Mouse (Mus musculus): ENCODE results near the gene Fam240a. TPM values are rescaled to one million over a fixed set of nuclear protein-coding genes. Genes with fewer than 3 reads are reported as not detected.

Fam240a gene
- polyA plus RNA-seq (2012; ENCODE audit: insufficient read depth, low replicate concordance): not detected in 2 replicates

DNA sequence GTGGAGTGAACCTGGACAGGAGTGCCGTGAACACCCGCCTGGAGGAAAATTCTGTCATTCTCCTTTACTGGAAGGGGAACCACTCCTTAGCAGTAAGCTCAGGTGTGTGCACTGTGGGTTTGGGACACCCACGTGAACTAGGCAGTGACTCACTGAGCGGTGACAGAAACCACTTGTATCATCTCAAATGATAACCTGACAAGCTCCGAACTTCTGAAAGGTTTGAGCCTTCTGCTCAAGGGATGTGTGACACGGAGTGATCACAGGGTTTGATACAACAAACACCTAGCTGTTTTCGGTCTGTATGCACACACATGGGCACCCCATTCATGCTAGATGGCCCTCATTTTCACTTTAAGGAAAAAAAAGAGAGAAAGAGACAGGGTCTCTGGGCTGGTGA is at the start of gene Fam240a:
Fam240a (minus strand) TSS at position 76 of the 400 bp plus-strand sequence.
- Histone ChIP-seq H3K27me3 (replicated peaks) (peaks cover 42% of the 10 kb centered on the region), H3K36me3 (replicated peaks; ENCODE audit: low read length) (no peaks in the 10 kb centered on the region), H3K4me3 (replicated peaks) (no peak within 1 kb of the TSS), H3K4me1 (peaks cover 11% of the 10 kb centered on the region), H3K9me3 (no peaks in the 10 kb centered on the region)
- TF ChIP-seq GATA1 (IDR thresholded peaks at IDR 0.05; ENCODE audit: borderline replicate concordance, low read length) (no peak), FLI1 (IDR thresholded peaks at IDR 0.05; ENCODE audit: low read length) (no peak)

DNA sequence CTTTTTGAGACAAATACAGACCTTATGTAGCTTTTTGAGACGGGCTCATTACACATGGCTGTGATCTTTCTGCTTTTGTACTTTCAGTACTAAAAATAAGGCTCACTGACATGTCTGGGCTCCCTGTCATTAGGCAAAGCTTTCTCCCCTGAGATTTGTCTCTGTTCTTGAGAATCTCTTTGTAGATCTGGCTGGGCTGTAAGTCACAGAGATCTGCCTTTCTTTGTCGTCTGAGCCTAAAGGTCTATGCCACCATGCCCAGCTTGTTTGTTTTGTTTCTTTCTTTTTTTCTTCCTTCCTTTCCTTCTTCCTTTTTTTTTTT is 49.2 kb upstream of the Fam240a start:
- Histone ChIP-seq H3K36me3 (replicated peaks; ENCODE audit: low read length) (no peaks in the 10 kb centered on the region), H3K9me3 (no peaks in the 10 kb centered on the region), H3K27me3 (replicated peaks) (no peaks in the 10 kb centered on the region), H3K4me3 (replicated peaks) (no peak overlapping the region), H3K4me1 (0 out of 2 replicates have a peak, but pooled peaks cover 2% of the 10 kb centered on the region)
- TF ChIP-seq FLI1 (IDR thresholded peaks at IDR 0.05; ENCODE audit: low read length): no peak
- no peak for TF ChIP-seq GATA1 (IDR thresholded peaks at IDR 0.05; ENCODE audit: borderline replicate concordance, low read length)

DNA sequence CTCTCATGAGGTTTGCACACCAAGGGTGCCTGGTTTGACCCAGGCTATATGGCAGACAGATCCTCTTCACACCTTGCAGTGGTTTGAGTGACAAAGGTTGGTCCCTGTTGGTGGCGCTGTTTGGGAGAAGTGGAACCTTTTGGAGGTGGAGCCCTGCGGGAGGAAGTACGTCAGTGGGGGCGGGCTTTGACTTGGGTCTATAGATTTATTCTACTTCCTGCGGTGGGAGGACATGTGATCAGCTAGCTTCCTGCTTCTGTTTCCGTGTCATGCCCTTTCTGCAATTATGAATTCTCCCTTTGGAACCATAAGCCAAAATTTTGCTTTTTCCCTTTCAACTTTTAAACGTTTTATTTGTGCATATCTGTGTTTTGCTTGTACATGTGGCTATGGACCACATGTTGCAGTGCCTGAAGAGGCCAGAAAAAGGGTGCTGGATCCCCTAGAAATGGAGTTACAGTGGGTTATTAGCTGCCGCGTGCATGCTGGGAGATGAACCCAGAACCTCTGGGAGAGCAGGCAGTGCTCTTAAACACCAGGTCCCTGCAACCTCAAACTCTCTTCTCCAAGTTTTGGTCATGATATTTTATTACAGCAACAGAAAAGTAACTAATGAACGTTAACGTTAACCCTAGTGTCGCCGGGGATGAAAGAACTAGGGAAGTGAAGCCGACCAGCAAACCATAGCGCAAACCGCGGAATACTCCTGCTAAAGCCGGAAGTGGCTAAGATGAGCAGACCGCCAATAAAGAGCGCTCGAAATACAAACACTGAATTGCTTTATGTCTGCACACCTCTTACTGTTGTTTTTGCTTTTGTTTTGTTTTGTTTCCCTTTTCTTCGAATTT is 48.6 kb upstream of the Fam240a start:
- H3K27me3 ChIP-seq (replicated peaks): peaks cover under 1% of the 10 kb centered on the region
- no peak for TF ChIP-seq FLI1 (IDR thresholded peaks at IDR 0.05; ENCODE audit: low read length)
- no peak for TF ChIP-seq GATA1 (IDR thresholded peaks at IDR 0.05; ENCODE audit: borderline replicate concordance, low read length)
- peaks cover 8% of the 10 kb centered on the region; the same call in 1 of the 2 replicates for H3K4me1 ChIP-seq
- no peaks in the 10 kb centered on the region for H3K36me3 ChIP-seq (replicated peaks; ENCODE audit: low read length)
- no peaks in the 10 kb centered on the region for H3K9me3 ChIP-seq
- no peak overlapping the region for H3K4me3 ChIP-seq (replicated peaks)

DNA sequence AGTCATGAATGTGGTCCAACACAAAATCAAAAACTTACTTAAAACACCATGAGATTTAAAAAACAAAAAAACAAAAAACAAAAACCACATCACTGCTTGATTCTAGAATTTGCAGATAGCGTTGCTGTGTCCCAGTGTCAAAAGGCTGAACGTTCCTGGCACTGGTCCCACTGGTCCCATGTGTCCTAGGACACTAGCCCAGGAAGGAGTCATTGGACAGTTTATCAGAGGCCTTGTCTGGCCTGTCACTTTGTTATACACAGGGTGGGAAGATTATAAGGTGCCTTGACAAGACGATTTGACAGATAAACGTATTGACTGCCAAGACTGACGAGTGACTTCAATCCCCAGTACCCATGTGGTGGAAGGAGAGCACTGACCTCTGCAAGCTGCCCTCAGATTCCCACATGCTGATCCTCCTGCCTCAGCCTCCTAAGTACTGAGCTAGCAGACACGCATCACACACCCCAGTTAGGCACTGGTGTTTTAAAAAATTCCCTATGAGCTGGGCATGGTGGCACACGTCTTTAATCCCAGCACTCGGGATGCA is 47.0 kb upstream of the Fam240a start:
- Histone ChIP-seq H3K9me3 (no peaks in the 10 kb centered on the region), H3K4me3 (replicated peaks) (no peak overlapping the region), H3K27me3 (replicated peaks) (peaks cover 4% of the 10 kb centered on the region), H3K4me1 (peaks cover 8% of the 10 kb centered on the region; the same call in 1 of the 2 replicates), H3K36me3 (replicated peaks; ENCODE audit: low read length) (no peaks in the 10 kb centered on the region)
- TF ChIP-seq FLI1 (IDR thresholded peaks at IDR 0.05; ENCODE audit: low read length) (no peak), GATA1 (IDR thresholded peaks at IDR 0.05; ENCODE audit: borderline replicate concordance, low read length) (no peak)

DNA sequence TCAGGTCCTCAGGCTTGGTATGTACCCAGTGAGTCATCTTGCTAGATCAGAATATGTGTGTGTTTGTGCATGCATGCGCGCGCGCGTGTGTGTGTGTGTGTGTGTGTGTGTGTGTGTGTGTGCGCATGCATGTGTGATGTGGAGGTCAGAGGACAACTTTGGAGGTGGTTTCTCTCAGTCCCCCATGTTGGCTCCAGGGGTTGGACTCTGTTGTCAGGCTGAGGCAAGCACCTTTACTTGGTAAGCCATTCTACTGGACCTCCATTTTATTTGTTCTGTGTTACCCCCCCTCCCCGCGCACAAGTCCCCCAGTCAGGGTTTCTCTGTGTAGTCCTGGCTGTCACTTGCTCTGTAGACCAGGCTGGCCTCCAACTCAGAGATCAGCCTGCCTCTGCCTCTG is 44.7 kb upstream of the Fam240a start:
- TF ChIP-seq GATA1 (IDR thresholded peaks at IDR 0.05; ENCODE audit: borderline replicate concordance, low read length) (no peak), FLI1 (IDR thresholded peaks at IDR 0.05; ENCODE audit: low read length) (no peak)
- Histone ChIP-seq H3K36me3 (replicated peaks; ENCODE audit: low read length) (no peaks in the 10 kb centered on the region), H3K9me3 (no peaks in the 10 kb centered on the region), H3K27me3 (replicated peaks) (peaks cover 12% of the 10 kb centered on the region), H3K4me1 (peaks cover 8% of the 10 kb centered on the region; the same call in 1 of the 2 replicates), H3K4me3 (replicated peaks) (no peak overlapping the region)

DNA sequence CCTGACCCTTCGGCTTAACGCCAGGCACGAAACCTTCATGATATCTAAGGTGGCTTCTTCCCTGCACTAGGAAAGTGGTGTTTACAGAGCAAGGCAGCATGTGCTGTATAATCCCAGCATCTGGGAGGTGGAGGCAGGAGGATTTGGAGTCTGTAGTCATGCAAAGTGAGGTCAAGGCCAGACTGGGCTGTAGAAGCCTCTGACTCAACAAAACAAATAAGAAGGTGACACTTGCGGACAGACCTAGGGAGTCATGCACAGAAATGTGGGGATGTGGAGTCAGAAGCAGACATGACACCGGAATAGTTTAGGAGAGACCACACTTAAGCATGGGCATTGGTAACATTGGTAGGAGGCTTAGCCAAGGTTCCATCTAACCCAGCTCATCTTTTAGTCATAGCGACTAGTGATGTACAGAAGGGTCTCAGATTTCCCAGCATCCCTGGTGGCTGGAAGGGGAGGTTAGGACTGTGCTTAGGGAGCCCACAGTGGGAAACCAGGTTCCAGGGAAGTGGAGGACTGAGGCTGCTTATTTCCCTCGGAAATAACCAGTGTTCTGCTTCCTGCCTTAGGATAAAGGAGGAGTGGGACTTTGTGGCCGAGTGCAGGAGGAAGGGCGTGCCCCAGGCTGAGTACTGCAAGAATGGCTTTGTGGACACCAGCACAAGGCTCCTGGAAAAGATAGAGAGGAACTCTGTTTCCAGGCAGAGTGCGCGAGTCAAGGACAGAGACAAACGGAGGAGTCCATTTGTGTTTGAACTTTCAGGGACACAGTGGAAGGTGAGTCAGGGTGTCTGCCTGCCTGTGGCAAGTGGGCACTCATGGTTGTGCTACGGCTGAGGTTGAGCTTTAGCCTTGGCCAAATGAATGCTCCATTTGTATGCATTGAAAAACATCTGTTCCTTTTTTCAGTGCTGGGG is 43.8 kb upstream of the Fam240a start:
- Histone ChIP-seq H3K4me1 (peaks cover 8% of the 10 kb centered on the region; the same call in 1 of the 2 replicates), H3K36me3 (replicated peaks; ENCODE audit: low read length) (no peaks in the 10 kb centered on the region), H3K9me3 (no peaks in the 10 kb centered on the region), H3K4me3 (replicated peaks) (no peak overlapping the region), H3K27me3 (replicated peaks) (peaks cover 21% of the 10 kb centered on the region)
- TF ChIP-seq FLI1 (IDR thresholded peaks at IDR 0.05; ENCODE audit: low read length) (no peak), GATA1 (IDR thresholded peaks at IDR 0.05; ENCODE audit: borderline replicate concordance, low read length) (no peak)

DNA sequence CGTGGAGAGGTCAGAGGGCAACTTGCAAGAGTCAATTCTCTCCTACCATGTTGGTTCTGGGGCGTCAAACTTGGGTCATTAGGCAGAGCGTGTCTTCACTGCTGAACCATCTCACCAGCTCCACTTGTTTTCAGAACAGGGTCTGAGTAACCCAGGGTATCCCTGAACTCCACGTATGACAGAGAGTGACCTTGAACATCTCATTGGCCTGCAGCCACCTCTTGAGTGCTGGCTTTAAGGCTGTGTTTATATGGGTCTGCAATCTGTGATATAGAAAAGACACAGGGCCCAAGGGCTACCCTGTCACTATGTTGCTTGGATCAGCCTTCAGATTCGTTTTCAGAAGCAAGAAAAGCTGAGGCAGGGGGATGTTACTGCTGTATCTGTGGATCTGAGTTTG is 43.0 kb upstream of the Fam240a start:
- Histone ChIP-seq H3K4me1 (peaks cover 9% of the 10 kb centered on the region), H3K4me3 (replicated peaks) (no peak overlapping the region), H3K9me3 (no peaks in the 10 kb centered on the region), H3K36me3 (replicated peaks; ENCODE audit: low read length) (no peaks in the 10 kb centered on the region), H3K27me3 (replicated peaks) (peaks cover 29% of the 10 kb centered on the region)
- TF ChIP-seq GATA1 (IDR thresholded peaks at IDR 0.05; ENCODE audit: borderline replicate concordance, low read length) (no peak), FLI1 (IDR thresholded peaks at IDR 0.05; ENCODE audit: low read length) (no peak)

DNA sequence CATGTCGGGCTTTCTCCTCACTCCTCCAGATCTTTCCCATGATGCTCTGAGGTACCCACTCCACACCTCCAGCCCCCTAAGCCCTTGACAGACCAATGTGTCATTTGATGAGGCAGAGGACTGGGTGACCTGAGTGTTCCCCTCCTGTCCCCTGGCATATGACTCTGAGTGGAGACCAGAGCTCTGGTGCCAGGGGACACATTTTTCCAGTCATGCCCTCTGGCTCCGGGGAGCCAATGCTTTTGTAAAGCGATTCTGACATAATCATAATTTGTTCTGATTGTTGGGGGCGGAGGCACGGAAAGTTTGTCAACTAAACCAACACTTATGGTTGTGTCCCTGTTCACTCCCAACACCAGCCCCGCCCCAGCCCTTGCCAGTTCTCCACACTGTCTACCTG is 39.3 kb upstream of the Fam240a start:
- Histone ChIP-seq H3K4me1 (peaks cover 44% of the 10 kb centered on the region), H3K36me3 (replicated peaks; ENCODE audit: low read length) (no peaks in the 10 kb centered on the region), H3K4me3 (replicated peaks) (no peak overlapping the region), H3K27me3 (replicated peaks) (peaks cover 44% of the 10 kb centered on the region), H3K9me3 (no peaks in the 10 kb centered on the region)
- no peak for TF ChIP-seq FLI1 (IDR thresholded peaks at IDR 0.05; ENCODE audit: low read length)
- no peak for TF ChIP-seq GATA1 (IDR thresholded peaks at IDR 0.05; ENCODE audit: borderline replicate concordance, low read length)

DNA sequence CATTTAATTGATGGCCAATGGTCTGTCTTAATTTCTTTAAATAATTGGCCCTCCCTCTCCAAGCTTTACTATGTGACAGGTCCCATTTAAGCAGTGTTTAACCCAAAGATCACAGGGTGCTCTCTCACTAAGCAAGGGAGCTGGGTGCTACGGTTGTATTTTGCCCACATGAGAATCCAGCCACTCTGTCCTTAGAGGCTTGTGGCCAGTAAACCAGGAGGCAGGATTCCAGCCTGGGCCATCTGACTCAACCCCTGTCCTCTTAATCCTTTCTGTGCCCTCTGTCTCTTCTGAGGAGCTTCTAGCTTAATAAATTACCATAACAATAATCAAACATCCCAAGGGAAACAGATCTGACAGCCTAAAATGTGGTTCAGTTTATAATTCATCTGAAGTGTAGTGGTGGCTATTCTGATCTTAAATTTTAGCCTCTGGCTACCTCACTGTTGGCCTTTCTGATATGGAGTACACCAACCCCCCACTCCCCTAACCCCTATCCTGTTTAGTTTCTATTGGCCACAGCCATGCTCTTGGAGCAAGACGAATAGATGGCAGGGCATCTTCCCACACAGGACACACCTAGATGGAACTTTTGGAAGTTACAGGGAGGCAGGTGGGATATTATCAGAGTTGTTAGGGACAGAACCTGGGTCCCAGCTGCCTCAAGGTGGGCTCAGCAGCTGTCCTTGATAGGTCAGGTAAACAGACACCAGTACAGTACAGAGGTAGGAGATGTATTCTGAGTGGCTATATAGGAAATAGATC is 38.2 kb upstream of the Fam240a start:
- Histone ChIP-seq H3K36me3 (replicated peaks; ENCODE audit: low read length) (no peaks in the 10 kb centered on the region), H3K4me1 (peaks cover 39% of the 10 kb centered on the region), H3K27me3 (replicated peaks) (peaks cover 40% of the 10 kb centered on the region), H3K4me3 (replicated peaks) (no peak overlapping the region), H3K9me3 (0 out of 2 replicates have a peak, but pooled peaks cover 2% of the 10 kb centered on the region)
- TF ChIP-seq GATA1 (IDR thresholded peaks at IDR 0.05; ENCODE audit: borderline replicate concordance, low read length) (no peak), FLI1 (IDR thresholded peaks at IDR 0.05; ENCODE audit: low read length) (no peak)

All from megakaryocyte, embryonic 14.5 days (primary cell).